Mouse (Mus musculus): Measurements from ENCODE around the gene Rpl10-ps3. TPM values are rescaled to one million over a fixed set of nuclear protein-coding genes. Genes with fewer than 3 reads are reported as not detected.

Gene Rpl10-ps3
- 350 and 578 TPM in 2 replicates for total RNA-seq (2023)

DNA sequence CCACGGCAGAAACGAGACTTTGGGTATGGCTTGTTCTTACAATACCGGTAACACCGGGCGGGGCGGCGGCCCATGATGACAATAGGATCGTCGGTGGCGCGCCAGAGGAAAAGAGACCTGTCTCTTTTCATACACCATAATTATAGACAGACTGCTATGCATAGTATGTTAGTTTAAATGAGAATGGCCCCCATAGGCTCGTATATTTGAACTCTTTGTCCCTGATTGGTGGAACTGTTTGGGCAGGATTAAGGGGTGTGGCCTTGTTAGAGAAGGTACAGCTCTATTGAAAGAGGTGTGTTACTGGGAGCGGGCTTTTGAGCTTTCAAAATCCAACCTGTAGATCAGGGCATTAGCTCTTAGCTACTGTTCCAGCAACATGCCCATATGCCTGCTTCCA, at the start of gene Rpl10-ps3:
Rpl10-ps3 (minus strand) TSS at position 101 of the 400 bp plus-strand sequence.

Other genes with a start within 250 kb of the Rpl10-ps3 start
- not detected in 2 replicates for gene Plet1, start 149.6 kb upstream of the Rpl10-ps3 start, total RNA-seq (2023)
- 31.1 and 34.3 TPM in 2 replicates for gene Pts, start 183.8 kb upstream of the Rpl10-ps3 start, total RNA-seq (2023)
- 2.9 and 3.1 TPM in 2 replicates for gene Il18, start 209.9 kb upstream of the Rpl10-ps3 start, total RNA-seq (2023)
- gene Bco2, start 210.2 kb upstream of the Rpl10-ps3 start, total RNA-seq (2023) = 0.48 and 0.57 TPM in 2 replicates
- not detected in 2 replicates for gene Tex12, start 216.4 kb upstream of the Rpl10-ps3 start, total RNA-seq (2023)